Mouse (Mus musculus) heart, embryonic 15.5 days (tissue): ENCODE results near the gene Prpf38b. TPM values are rescaled to one million over a fixed set of nuclear protein-coding genes. Genes with fewer than 3 reads are reported as not detected.

Experiments used
- ATAC-seq: fragments of 200-750 bp; cut with Nextera tagmentation; replicated peaks from 2 replicates; pipeline ENCODE4 v1.8.0; 2017; ENCODE audit warnings: low read depth, moderate TSS enrichment; ENCODE audit not compliant: insufficient number of reproducible peaks, insufficient read depth, low FRiP score
- H3K27ac ChIP-seq: fragments of 300-500 bp; sonication (generic); 2 replicates; pipeline ENCODE4 v1.5.1; 2015; ENCODE audit warnings: mild to moderate bottlenecking, inconsistent platforms
- H3K27me3 ChIP-seq: fragments of 300-500 bp; sonication (generic); 2 replicates; pipeline ENCODE4 v1.6.1; 2015; ENCODE audit warnings: inconsistent platforms
- H3K36me3 ChIP-seq: fragments of 300-500 bp; sonication (generic); 2 replicates; pipeline ENCODE4 v1.6.1; 2015; ENCODE audit warnings: mild to moderate bottlenecking, inconsistent platforms
- H3K4me1 ChIP-seq: fragments of 300-500 bp; sonication (generic); replicated peaks from 2 replicates; pipeline ENCODE4 v1.6.1; 2015; ENCODE audit warnings: inconsistent platforms
- H3K4me2 ChIP-seq: fragments of 300-500 bp; sonication (generic); 2 replicates; pipeline ENCODE4 v1.6.1; 2015; ENCODE audit warnings: inconsistent platforms, mild to moderate bottlenecking, moderate library complexity
- H3K4me3 ChIP-seq: fragments of 300-500 bp; sonication (generic); 2 replicates; pipeline ENCODE4 v1.5.1; 2015; ENCODE audit warnings: mild to moderate bottlenecking, inconsistent platforms
- H3K9ac ChIP-seq: fragments of 300-500 bp; sonication (generic); 2 replicates; pipeline ENCODE4 v1.6.1; 2015; ENCODE audit warnings: mild to moderate bottlenecking, inconsistent platforms
- H3K9me3 ChIP-seq: fragments of 300-500 bp; sonication (generic); replicated peaks from 2 replicates; pipeline ENCODE4 v1.6.1; 2016; ENCODE audit warnings: inconsistent platforms
- WGBS: fragments of 180-500 bp; shearing (Covaris S2); methylation state at CpG from one replicate; pipeline ENCODE4 v1.1.7; 2015; ENCODE audit warnings: mixed read lengths; 5-methylcytosine and 5-hydroxymethylcytosine counted together
- polyA plus RNA-seq: library from polyadenylated mRNA; unstranded; fragments of >200 nt; fragmentation: Nextera tagmentation; extraction: Ambion mirVana; gene quantifications from 2 replicates; pipeline ENCODE4 v1.2.1, GENCODE M21; 2015

Prpf38b gene
- polyA plus RNA-seq, 1 experiment from 2014 or later = 48.1 TPM

DNA sequence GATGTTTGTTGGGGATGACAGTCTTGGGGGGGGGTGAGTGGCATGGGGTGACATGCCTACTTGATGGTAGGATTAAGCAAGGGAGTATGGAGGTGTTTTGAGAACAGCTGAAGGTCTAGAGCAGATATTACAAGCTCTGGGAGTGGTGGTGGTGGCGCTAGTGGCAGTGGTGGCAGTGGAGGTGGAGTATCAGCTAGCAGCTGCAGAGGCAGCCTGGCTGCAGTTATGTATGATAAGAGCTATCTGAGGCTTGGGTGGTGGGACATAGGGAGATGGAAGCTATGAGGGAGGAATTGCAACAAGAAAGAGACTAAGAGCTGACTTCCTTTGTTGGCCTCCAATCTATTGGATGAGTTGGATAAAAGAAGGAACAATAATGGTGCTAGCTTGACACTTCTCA lies 10.3 kb upstream of the Prpf38b start:
- Histone ChIP-seq H3K9me3 (no peaks in the 10 kb centered on the region), H3K4me1 (no peaks in the 10 kb centered on the region), H3K27me3 (no peaks in the 10 kb centered on the region), H3K27ac (no peak overlapping the region), H3K4me3 (no peak overlapping the region), H3K9ac (no peak overlapping the region), H3K4me2 (no peak overlapping the region), H3K36me3 (no peaks in the 10 kb centered on the region)
- WGBS = 75% methylated on average over 1 of the region's 1 CpGs
- no peak for ATAC-seq

DNA sequence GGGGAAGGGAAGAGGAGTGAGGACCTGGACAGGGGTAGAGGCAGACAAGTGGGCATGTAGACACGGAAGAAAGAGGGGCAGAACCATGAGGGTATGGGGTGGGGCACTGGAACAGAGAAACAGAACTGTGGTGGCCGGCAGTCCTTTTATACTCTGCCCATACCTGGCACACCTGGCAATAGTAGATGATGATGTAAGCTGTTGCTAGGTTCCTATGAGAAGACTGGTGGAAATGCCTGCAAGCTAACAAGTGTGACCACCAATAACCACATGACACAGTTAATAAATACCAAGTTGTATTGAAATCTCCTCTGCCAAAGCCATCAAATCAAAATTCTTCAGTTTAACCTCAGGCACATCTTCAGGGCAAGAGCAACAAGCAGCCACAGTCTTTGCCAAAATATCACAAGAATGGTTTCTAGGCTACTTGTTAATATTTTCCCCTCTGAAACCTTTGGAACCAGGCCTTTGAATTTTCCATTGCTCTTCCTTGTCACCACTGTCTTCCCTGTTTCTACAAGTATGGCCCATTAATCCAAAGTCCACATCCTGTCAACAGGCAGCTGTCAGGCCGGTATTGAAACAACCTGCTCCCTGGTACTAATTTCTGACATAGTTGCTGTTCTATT lies 9.0 kb upstream of the Prpf38b start:
- 78% methylated on average over 3 of the region's 3 CpGs for WGBS
- no peak overlapping the region for H3K9ac ChIP-seq

DNA sequence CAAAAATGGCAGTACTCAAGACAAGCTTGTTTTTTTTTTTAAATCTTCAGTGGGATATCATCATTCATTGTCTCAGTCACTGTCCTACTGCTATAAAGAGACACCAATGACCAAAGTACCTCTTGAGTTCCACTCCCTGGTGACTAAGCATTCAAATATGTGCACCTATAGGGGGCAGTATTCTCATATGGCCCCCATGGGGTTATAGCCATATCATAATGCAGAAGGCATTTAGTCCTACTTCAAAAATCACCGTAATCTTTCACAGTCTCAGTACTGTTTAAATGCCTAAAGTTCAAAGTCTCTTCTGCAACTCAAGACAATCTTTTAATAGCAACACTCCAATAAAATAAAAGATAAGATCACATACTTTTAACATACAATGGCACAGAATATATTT lies 7.3 kb upstream of the Prpf38b start:
- Histone ChIP-seq H3K9ac (no peak overlapping the region), H3K4me3 (no peak overlapping the region), H3K36me3 (no peaks in the 10 kb centered on the region), H3K9me3 (no peaks in the 10 kb centered on the region), H3K27ac (no peak overlapping the region), H3K27me3 (no peaks in the 10 kb centered on the region), H3K4me2 (no peak overlapping the region), H3K4me1 (no peaks in the 10 kb centered on the region)
- WGBS = 89% methylated on average over 1 of the region's 1 CpGs
- ATAC-seq = no peak

More for the DNA sequence above, 9.0 kb upstream of the Prpf38b start:
- Histone ChIP-seq H3K4me1 (no peaks in the 10 kb centered on the region), H3K36me3 (no peaks in the 10 kb centered on the region), H3K27me3 (no peaks in the 10 kb centered on the region), H3K4me2 (no peak overlapping the region), H3K27ac (no peak overlapping the region), H3K4me3 (no peak overlapping the region), H3K9me3 (no peaks in the 10 kb centered on the region)
- ATAC-seq = no peak

DNA sequence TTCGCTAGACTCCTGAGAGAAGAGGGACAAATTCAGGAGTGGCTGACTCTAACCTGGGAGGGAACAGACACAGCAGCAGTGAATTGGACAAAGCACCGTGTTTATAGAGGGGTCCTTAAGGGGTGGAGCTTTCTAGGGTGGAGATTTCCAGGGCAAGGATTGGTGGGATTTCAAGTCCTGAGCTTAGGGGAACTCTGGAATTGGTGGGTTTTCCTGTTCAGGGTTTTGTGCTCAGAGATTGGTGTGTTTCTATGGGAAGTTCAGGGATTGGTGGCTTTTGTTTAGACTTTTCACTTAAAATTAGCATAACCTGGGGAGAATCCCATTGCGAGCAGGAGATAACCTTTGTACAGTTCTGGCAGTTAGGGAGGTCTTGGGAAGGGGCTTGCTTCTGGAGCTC lies 6.5 kb upstream of the Prpf38b start:
- Histone ChIP-seq H3K27me3 (no peaks in the 10 kb centered on the region), H3K4me2 (no peak overlapping the region), H3K9me3 (no peaks in the 10 kb centered on the region), H3K4me1 (no peaks in the 10 kb centered on the region), H3K27ac (no peak overlapping the region), H3K4me3 (no peak overlapping the region), H3K9ac (no peak overlapping the region), H3K36me3 (no peaks in the 10 kb centered on the region)
- 57% methylated on average over 3 of the region's 3 CpGs for WGBS
- ATAC-seq = no peak

DNA sequence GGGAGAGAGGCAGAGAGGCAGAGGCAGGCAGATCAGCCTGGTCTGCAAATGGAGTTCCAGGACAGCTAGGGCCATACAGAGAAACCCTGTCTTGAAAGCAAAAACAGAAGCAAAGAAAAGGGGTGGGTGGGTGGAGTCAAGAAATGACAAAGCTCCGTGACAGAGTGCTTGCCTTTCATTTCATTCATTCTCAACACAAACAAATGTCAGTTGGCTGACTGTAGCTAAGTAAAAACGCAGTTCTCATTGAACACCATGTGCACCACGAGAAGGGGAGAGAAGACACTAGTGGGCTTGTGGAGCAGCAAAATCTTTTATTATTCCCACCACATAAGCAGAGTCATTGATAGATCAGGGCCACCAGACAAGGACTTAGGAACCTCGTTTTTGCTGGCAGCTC lies 5.3 kb upstream of the Prpf38b start:
- H3K9me3 ChIP-seq = no peaks in the 10 kb centered on the region
- no peak overlapping the region for H3K9ac ChIP-seq
- no peak overlapping the region for H3K4me3 ChIP-seq
- no peaks in the 10 kb centered on the region for H3K27me3 ChIP-seq
- no peaks in the 10 kb centered on the region for H3K4me1 ChIP-seq
- no peak for ATAC-seq
- H3K4me2 ChIP-seq = no peak overlapping the region
- 47% methylated on average over 4 of the region's 4 CpGs for WGBS
- H3K36me3 ChIP-seq = no peaks in the 10 kb centered on the region
- no peak overlapping the region for H3K27ac ChIP-seq

DNA sequence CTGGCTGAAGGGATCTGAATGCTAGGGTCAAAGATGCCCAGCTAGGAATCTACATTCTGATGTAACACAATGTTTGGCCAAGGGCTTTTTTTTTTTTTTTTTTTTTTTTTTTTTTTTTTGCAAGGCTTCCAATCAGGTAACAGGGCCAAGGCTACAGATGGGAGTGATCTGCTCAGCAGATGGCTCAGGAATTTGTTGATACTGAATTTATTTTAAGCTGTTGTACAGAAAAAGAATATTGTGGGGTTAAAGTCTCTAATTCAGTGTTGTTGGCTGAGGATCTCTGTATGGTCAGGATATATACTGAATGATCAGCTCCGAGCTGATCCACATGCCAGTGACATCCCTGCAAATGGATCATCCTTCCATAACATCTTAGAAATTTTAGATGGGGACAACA lies 4.5 kb upstream of the Prpf38b start:
- 69% methylated on average over 1 of the region's 1 CpGs for WGBS
- H3K27me3 ChIP-seq = no peaks in the 10 kb centered on the region
- no peaks in the 10 kb centered on the region for H3K4me1 ChIP-seq

DNA sequence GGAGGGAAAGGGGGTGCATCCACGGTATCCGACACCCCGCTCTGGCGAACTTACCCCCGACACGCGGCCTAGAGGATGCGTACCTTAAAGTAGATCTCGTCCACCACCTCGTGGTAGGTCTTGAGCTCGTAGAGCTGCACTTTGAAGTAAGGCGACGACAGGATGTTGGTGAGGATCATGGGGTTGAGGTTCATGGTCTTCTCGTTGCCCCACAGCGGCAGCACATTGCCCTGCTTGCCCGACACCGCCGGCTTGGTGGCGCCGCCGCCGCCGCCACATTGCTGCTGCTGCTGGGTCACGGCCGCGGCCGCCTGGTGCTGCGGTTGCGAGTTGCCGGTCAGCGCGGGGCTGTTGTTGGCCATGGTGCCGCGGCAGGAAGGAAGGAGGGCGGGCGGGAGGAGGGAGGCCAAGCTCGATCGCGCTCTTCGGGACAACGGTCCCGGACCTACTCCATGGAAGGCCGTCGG lies 413 bp downstream of the Prpf38b start:
- peak overlapping the region; percentile 92 for H3K9ac ChIP-seq
- no peaks in the 10 kb centered on the region for H3K27me3 ChIP-seq
- H3K4me1 ChIP-seq = peaks cover 13% of the 10 kb centered on the region
- peak overlapping the region; percentile 93 for H3K4me2 ChIP-seq
- H3K36me3 ChIP-seq = peaks cover 19% of the 10 kb centered on the region
- peak overlapping the region; percentile 76 for H3K4me3 ChIP-seq
- peak overlapping the region; percentile 99 for H3K27ac ChIP-seq
- WGBS = under 1% methylated on average over 41 of the region's 44 CpGs
- ATAC-seq = peak; percentile 85
- H3K9me3 ChIP-seq = no peaks in the 10 kb centered on the region

More for the DNA sequence above, 4.5 kb upstream of the Prpf38b start:
- ATAC-seq = no peak
- Histone ChIP-seq H3K9me3 (no peaks in the 10 kb centered on the region), H3K4me3 (no peak overlapping the region), H3K36me3 (no peaks in the 10 kb centered on the region), H3K27ac (no peak overlapping the region), H3K4me2 (no peak overlapping the region), H3K9ac (no peak overlapping the region)

DNA sequence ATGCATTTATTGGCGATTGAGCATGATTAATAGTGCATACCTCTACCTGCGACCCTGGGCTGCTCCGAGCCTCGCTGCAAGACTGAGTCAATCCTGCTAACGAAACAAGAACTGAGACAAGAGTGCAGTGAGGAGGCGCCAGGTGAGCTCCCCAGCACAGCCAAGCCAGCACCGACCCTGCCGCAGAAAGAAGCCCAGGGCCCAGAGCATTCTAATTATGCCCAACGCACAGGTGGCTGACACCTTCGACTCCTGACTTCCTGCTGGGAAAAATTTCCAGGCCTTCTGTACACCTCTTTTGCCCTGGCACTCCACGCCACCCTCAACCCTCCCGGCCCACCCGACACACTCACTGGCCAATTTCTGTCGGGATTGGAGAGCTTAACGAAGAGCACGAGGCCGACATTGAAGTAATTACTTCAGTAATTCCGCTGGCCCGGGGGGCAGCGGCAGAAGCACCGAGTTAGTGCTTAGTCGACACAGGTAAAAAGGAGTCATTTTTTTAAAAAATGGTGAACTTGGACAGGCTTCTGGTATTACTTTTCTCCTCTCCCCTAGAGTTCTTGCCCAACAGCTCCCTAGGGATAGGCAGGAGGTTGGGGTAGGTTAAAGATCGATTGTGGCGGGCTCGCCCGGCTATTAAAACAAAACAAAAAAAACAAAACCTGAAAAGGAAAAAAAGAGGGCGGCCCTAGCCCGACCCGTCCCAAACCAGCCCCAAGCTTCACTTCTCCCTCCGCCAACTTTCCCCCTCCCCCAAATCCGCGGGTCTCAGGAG lies 1.0 kb downstream of the Prpf38b start:
- H3K27ac ChIP-seq = peak overlapping the region; percentile 99
- H3K4me1 ChIP-seq = peaks cover 13% of the 10 kb centered on the region
- under 1% methylated on average over 31 of the region's 32 CpGs for WGBS
- peak overlapping the region; percentile 92 for H3K9ac ChIP-seq
- no peaks in the 10 kb centered on the region for H3K9me3 ChIP-seq
- peaks cover 24% of the 10 kb centered on the region for H3K36me3 ChIP-seq
- H3K4me2 ChIP-seq = peak overlapping the region; percentile 93
- no peak for ATAC-seq
- peak overlapping the region; percentile 76 for H3K4me3 ChIP-seq
- H3K27me3 ChIP-seq = no peaks in the 10 kb centered on the region

DNA sequence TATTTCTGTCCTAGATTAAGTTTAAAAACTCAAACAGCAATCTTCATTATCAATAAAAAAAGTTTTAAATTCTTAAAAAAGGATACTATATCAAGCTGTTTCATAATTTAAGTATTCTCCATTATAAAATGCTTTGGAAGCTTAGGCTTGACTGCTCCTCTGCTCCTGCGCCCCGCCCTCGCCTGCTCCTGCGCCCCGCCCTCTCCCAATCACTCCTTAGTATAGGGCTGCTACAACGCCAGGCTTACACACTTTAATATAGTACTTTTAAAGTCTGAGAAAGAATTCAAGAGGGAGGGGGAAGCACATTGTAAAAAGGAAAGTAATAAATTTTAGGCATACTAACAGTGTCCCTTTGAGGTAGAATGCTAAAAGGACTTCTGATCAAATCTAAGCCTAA lies 8.6 kb downstream of the Prpf38b start:
- no peak overlapping the region for H3K4me3 ChIP-seq
- H3K27me3 ChIP-seq = no peaks in the 10 kb centered on the region
- ATAC-seq = no peak
- H3K4me2 ChIP-seq = no peak overlapping the region
- no peaks in the 10 kb centered on the region for H3K4me1 ChIP-seq
- no peaks in the 10 kb centered on the region for H3K9me3 ChIP-seq
- no peak overlapping the region for H3K9ac ChIP-seq
- H3K36me3 ChIP-seq = peaks cover 57% of the 10 kb centered on the region
- no peak overlapping the region for H3K27ac ChIP-seq
- 90% methylated on average over 6 of the region's 6 CpGs for WGBS

DNA sequence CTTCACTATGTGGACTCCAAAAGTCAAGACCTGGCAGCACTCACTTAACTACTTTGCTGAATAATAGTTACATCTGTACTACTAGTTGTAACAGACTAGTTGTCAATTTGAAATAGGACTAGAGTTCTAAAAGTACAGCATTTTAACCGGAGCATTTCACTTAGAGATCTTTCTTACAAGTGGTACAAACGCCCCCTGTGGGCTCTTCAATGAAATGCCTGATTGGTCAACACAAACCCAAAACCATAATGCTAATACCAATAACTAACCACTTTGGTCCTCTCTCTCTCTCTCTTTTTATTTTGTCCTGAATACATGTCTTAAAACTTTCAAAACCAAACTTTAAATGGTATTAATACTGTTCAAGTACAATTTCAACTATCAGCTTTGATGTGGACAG lies 9.5 kb downstream of the Prpf38b start:
- no peak overlapping the region for H3K9ac ChIP-seq
- H3K4me2 ChIP-seq = no peak overlapping the region
- H3K9me3 ChIP-seq = no peaks in the 10 kb centered on the region
- H3K27me3 ChIP-seq = no peaks in the 10 kb centered on the region
- H3K27ac ChIP-seq = no peak overlapping the region
- no peak overlapping the region for H3K4me3 ChIP-seq
- H3K36me3 ChIP-seq = peaks cover 48% of the 10 kb centered on the region
- 46% methylated on average over 2 of the region's 2 CpGs for WGBS
- H3K4me1 ChIP-seq = no peaks in the 10 kb centered on the region
- no peak for ATAC-seq

DNA sequence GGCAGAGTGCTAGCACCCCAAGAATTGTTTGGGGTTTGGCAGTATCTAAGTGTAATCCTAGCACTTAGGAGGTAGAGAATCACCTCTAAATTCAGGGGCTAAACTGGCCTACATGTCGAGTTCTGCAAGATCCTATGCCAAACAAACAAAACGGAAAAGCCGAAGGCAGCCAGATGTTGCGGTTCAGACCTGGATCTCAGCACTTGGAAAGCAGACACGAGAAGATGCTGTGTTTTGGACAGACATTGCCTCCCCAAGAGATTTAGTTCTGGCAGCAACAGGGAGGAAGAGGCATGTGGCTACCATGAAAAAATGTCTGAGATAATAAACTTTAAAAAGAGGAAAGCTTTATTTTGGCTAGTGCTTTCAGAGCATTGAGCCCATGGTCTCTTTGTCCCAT lies 10.8 kb downstream of the Prpf38b start:
- H3K4me1 ChIP-seq = no peaks in the 10 kb centered on the region
- ATAC-seq = no peak
- peaks cover 38% of the 10 kb centered on the region for H3K36me3 ChIP-seq
- H3K9me3 ChIP-seq = no peaks in the 10 kb centered on the region
- H3K27ac ChIP-seq = no peak overlapping the region
- WGBS = 67% methylated on average over 5 of the region's 5 CpGs
- H3K27me3 ChIP-seq = no peaks in the 10 kb centered on the region
- H3K9ac ChIP-seq = no peak overlapping the region
- no peak overlapping the region for H3K4me3 ChIP-seq
- H3K4me2 ChIP-seq = no peak overlapping the region

DNA sequence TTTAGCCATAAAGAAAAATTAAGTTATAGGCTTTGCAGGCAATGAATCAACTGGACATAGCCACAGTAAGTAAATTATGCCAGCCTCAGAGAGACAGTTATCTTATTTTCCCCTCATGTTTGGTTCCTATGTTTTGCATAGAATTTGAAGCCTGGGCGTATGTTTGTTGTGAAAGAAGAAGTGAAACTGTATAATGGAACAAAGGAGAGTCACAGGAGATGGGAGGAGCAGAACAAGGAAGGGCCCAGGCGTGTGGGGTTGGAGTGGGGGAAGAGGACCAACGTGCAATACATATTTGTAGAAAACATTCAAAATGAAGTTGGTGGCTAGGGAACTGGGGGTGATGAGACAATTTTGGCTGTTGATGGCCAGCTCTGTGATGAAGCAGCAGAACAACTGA lies 11.4 kb downstream of the Prpf38b start:
- Histone ChIP-seq H3K4me3 (no peak overlapping the region), H3K27ac (no peak overlapping the region), H3K9ac (no peak overlapping the region), H3K9me3 (no peaks in the 10 kb centered on the region), H3K36me3 (peaks cover 34% of the 10 kb centered on the region), H3K27me3 (no peaks in the 10 kb centered on the region), H3K4me1 (no peaks in the 10 kb centered on the region), H3K4me2 (no peak overlapping the region)
- WGBS = 80% methylated on average over 3 of the region's 3 CpGs
- ATAC-seq = no peak
